ENCODE assay signal across 8 mouse cellular contexts in genomic region chrX:75514179-75514972, GRCm38 (mm10). TPM values are rescaled to one million over a fixed set of nuclear protein-coding genes. Genes with fewer than 3 reads are reported as not detected.
DNase-seq lines count a peak whose midpoint lies in the region; ATAC-seq lines count a peak whose summit lies in the region.

Gene Vbp1, plus strand, starts transcription at chrX:75514299.

- peak within 1 kb of the TSS; percentile 60 for H3K4me3 ChIP-seq in hindbrain, embryonic 15.5 days

- H3K27ac ChIP-seq in hindbrain, embryonic 15.5 days (replicated peaks), result peak within 1 kb of the TSS; percentile 89

- 20% methylated on average over 37 of the region's 37 CpGs for WGBS in hindbrain, embryonic 15.5 days

- H3K4me2 ChIP-seq in hindbrain, embryonic 15.5 days, result peak within 1 kb of the TSS; percentile 52

- H3K4me1 ChIP-seq in hindbrain, embryonic 15.5 days (replicated peaks), result peaks cover 5% of the 10 kb centered on the region

- no peaks in the 10 kb centered on the region for H3K9me3 ChIP-seq in hindbrain, embryonic 15.5 days

- no peaks in the 10 kb centered on the region for H3K36me3 ChIP-seq in hindbrain, embryonic 15.5 days

- peak within 1 kb of the TSS; percentile 62 for H3K9ac ChIP-seq in hindbrain, embryonic 15.5 days

- peak; percentile 87 for DNase-seq in T-cell, adult 2 months (ENCODE audit: low spot score)
- peak; percentile 82 to 84 for DNase-seq in cerebellum, postnatal 36 days
- peak; percentile 79 to 91 for DNase-seq in frontal cortex, postnatal 36 days (ENCODE audit: low spot score in 2 of 2)
- peak; percentile 82 for DNase-seq in left cerebral cortex, adult 11 months (ENCODE audit: low spot score)
- peak; percentile 89 to 91 for DNase-seq in lung, postnatal 4 days
- DNase-seq in retina, postnatal 7 days (ENCODE audit: low read depth, low spot score), result peak; percentile 82
- peak; percentile 42 for DNase-seq in urinary bladder, adult 2 months (ENCODE audit: low spot score)

- peak; percentile 100 for ATAC-seq in hindbrain, embryonic 15.5 days (ENCODE audit: low FRiP score, low read depth)

- H3K27me3 ChIP-seq in hindbrain, embryonic 15.5 days, result no peaks in the 10 kb centered on the region

RNA-seq across cellular contexts. Expression of gene Vbp1, which starts in this region (rescaled TPM):
- polyA plus RNA-seq in hindbrain, embryonic 15.5 days (2015; fragmentation: Nextera tagmentation; extraction: Ambion mirVana), result 287 and 297 TPM in 2 replicates
- polyA plus RNA-seq in urinary bladder, adult 2 months (2012; rRNA removed), result 32.1 and 38.3 TPM in 2 replicates

Comparison
In these comparisons a context has a peak if more than half of its experiments do, and no peak if none do; other contexts are left out.
1. Peak in every context shown above with its lines: DNase-seq, ATAC-seq, H3K4me3 ChIP-seq and H3K27ac ChIP-seq.